Mouse (Mus musculus) limb, embryonic 14.5 days (tissue): ENCODE results near the gene Drc3. TPM values are rescaled to one million over a fixed set of nuclear protein-coding genes. Genes with fewer than 3 reads are reported as not detected.

ENCODE experiments used
- ATAC-seq: fragments of 200-750 bp; cut with Nextera tagmentation; 2 replicates; pipeline ENCODE4 v1.8.0; 2017; ENCODE audit warnings: low read depth, moderate number of reproducible peaks, moderate TSS enrichment; ENCODE audit not compliant: low FRiP score
- DNase-seq: peaks from one replicate; pipeline ENCODE4 v3.0.0-alpha.2; 2015; ENCODE audit warnings: low spot score
- H3K27ac ChIP-seq: fragments of 300-500 bp; sonication (generic); replicated peaks from 2 replicates; pipeline ENCODE4 v1.5.1; 2014; ENCODE audit warnings: low read depth, mild to moderate bottlenecking, low read length, moderate library complexity, mixed read lengths
- H3K27me3 ChIP-seq: fragments of 300-500 bp; sonication (generic); 2 replicates; pipeline ENCODE4 v1.6.1; 2014; ENCODE audit warnings: low read length, mixed read lengths; ENCODE audit not compliant: control insufficient read depth, insufficient read depth
- H3K36me3 ChIP-seq: fragments of 300-500 bp; sonication (generic); 2 replicates; pipeline ENCODE4 v1.6.1; 2014; ENCODE audit warnings: mild to moderate bottlenecking, low read length, moderate library complexity, mixed read lengths; ENCODE audit not compliant: control insufficient read depth, insufficient read depth
- H3K4me1 ChIP-seq: fragments of 300-500 bp; sonication (generic); 2 replicates; pipeline ENCODE4 v1.6.1; 2014; ENCODE audit warnings: antibody characterized with exemption, low read length, mixed read lengths; ENCODE audit not compliant: control insufficient read depth, insufficient read depth
- H3K4me2 ChIP-seq: fragments of 300-500 bp; sonication (generic); replicated peaks from 2 replicates; pipeline ENCODE4 v1.6.1; 2014; ENCODE audit warnings: low read depth, mild to moderate bottlenecking, low read length, moderate library complexity; ENCODE audit not compliant: severe bottlenecking
- H3K4me3 ChIP-seq: fragments of 300-500 bp; sonication (generic); replicated peaks from 2 replicates; pipeline ENCODE4 v1.5.1; 2014; ENCODE audit warnings: low read length
- H3K9ac ChIP-seq: fragments of 300-500 bp; sonication (generic); 2 replicates; pipeline ENCODE4 v1.6.1; 2014; ENCODE audit warnings: mild to moderate bottlenecking, low read depth, low read length, moderate library complexity; ENCODE audit not compliant: severe bottlenecking
- H3K9me3 ChIP-seq: fragments of 300-500 bp; sonication (generic); 2 replicates; pipeline ENCODE4 v1.6.1; 2016; ENCODE audit warnings: low read length; ENCODE audit not compliant: control insufficient read depth
- POLR2A ChIP-seq: fragments of 200-500 bp; IDR thresholded peaks from 2 replicates; pipeline ENCODE4 v1.8.0; 2012; ENCODE audit warnings: inconsistent platforms, mild to moderate bottlenecking, moderate library complexity, borderline replicate concordance; ENCODE audit not compliant: insufficient read depth, insufficient read length; ENCODE audit errors: extremely low read depth
- WGBS: fragments of 180-500 bp; shearing (Covaris S2); extraction: QIAGEN DNeasy Blood & Tissue Kit; methylation state at CpG from one replicate; pipeline ENCODE4 v1.1.7; 2014; 5-methylcytosine and 5-hydroxymethylcytosine counted together
- polyA plus RNA-seq, 2 experiments: library from polyadenylated mRNA; depleted of rRNA in 1 of 2; stranded (reverse) in 1 of 2; unstranded in 1 of 2; fragments of >200 nt; fragmentation: Nextera tagmentation in 1 of 2; extraction: Ambion mirVana in 1 of 2; gene quantifications; 2 replicates each; pipeline versions ENCODE4 v1.2.1 to v1.2.3; 2012 to 2014

Gene Drc3
- polyA plus RNA-seq, 2 experiments: 1.3 to 1.9 TPM

GRCm38 (mm10) chr11:60308061-60308460 lies 45.1 kb upstream of the Drc3 start:
- TF ChIP-seq POLR2A: no peak
- peaks cover 41% of the 10 kb centered on the region for H3K4me1 ChIP-seq

DNA sequence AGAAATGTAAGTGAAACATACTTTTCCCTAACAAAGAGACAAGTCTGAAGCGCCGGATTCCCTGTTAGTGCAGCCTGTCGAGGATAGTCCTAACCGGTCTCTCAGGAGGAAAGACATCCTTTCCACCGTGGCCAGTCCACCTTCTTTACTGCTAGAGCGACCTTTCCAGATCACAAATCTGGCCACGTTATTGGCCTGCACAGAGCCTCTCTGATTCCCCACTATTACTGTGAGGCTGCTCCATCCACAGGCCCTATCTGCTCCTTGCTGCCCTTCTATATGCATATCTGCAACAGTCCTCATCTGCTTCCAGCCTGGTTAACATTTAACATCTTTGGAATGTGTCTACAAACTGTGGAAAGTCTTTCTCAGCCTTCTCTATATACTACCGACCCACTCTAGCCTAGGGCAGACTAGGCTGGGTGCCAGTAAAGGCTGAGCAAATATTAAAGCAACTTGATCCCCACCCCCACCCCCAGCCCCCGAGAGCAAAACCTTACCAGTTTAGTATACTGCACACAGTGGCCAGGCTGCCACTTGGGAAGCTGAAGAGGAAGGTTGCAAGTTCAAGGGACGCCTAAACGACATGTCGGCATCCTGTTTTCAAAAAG lies 44.5 kb upstream of the Drc3 start:
- peak overlapping the region; percentile 65 for H3K27ac ChIP-seq
- H3K9ac ChIP-seq: no peak overlapping the region
- WGBS: 55% methylated on average over 12 of the region's 12 CpGs
- H3K4me3 ChIP-seq: no peak overlapping the region
- peaks cover 41% of the 10 kb centered on the region for H3K4me1 ChIP-seq
- no peak for TF ChIP-seq POLR2A
- H3K36me3 ChIP-seq: no peaks in the 10 kb centered on the region
- H3K4me2 ChIP-seq: no peak overlapping the region
- H3K27me3 ChIP-seq: no peaks in the 10 kb centered on the region
- DNase-seq (peak; percentile 57), ATAC-seq (peak; percentile 38)
- H3K9me3 ChIP-seq: no peaks in the 10 kb centered on the region

More at GRCm38 (mm10) chr11:60308061-60308460, 45.1 kb upstream of the Drc3 start:
- Histone ChIP-seq H3K4me3 (no peak overlapping the region), H3K27me3 (no peaks in the 10 kb centered on the region), H3K36me3 (no peaks in the 10 kb centered on the region), H3K9me3 (no peaks in the 10 kb centered on the region), H3K4me2 (no peak overlapping the region), H3K27ac (peak overlapping the region; percentile 65), H3K9ac (no peak overlapping the region)
- no peak for DNase-seq
- 72% methylated on average over 2 of the region's 2 CpGs for WGBS
- ATAC-seq: no peak

- DNase-seq (no peak), ATAC-seq (no peak)
- Histone ChIP-seq H3K4me2 (no peak overlapping the region), H3K9me3 (no peaks in the 10 kb centered on the region), H3K36me3 (no peaks in the 10 kb centered on the region), H3K27ac (no peak overlapping the region), H3K27me3 (no peaks in the 10 kb centered on the region), H3K4me1 (peaks cover 41% of the 10 kb centered on the region), H3K9ac (no peak overlapping the region), H3K4me3 (no peak overlapping the region)
- TF ChIP-seq POLR2A: no peak
Observed at GRCm38 (mm10) chr11:60309875-60310274, 43.3 kb upstream of the Drc3 start.

DNA sequence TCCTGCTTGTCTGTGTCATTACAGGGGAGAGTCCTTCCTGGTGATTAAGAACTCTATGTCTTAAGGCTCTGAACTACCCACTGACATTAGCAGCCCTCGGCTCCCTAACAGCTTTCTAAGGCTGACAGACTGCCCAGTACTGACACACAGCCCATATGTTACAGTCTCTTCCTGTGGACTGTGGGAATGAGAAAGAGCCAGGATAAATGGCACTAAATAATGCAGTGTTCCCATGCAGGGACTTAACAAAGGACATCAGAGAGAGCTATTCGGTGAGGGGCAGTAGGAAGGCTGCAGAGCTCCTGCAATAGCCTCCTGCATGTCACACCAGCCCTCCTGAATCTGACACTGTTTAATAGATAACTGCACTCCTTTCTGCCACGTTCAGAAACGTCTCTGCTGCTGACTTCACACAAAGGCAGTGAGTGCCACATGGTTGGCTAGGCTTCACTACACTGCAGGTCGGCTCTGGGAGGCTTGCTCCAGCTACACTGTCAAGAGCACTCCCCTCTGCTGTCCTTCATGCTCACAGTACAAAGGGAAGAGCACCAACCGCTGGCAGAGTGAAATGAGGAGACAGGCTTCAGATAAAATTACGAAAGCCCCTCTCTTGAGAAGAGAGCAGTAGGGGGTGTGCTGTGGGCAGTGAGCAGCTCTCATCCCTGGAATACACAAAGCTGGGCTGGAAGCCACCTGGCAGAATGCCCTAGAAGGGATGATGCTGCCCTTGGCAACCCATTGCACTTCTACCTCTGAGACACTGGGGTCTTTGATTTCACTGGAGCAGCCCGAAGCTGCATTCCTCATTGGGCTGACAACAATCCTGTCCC lies 41.9 kb upstream of the Drc3 start:
- Histone ChIP-seq H3K27ac (peak overlapping the region; percentile 74), H3K9me3 (no peaks in the 10 kb centered on the region), H3K4me1 (peaks cover 38% of the 10 kb centered on the region), H3K9ac (0 out of 2 replicates have a peak overlapping the region, but pooled peaks have one; percentile 12), H3K36me3 (no peaks in the 10 kb centered on the region), H3K4me3 (no peak overlapping the region), H3K27me3 (no peaks in the 10 kb centered on the region), H3K4me2 (0 out of 2 replicates have a peak overlapping the region, but pooled peaks have one; percentile 2)
- peak; percentile 54 for ATAC-seq
- no peak for TF ChIP-seq POLR2A
- DNase-seq: peak; percentile 76
- 27% methylated on average over 8 of the region's 8 CpGs for WGBS

- no peaks in the 10 kb centered on the region for H3K36me3 ChIP-seq
- no peak for ATAC-seq
- peaks cover 49% of the 10 kb centered on the region for H3K4me1 ChIP-seq
- H3K27me3 ChIP-seq: no peaks in the 10 kb centered on the region
- 52% methylated on average over 7 of the region's 7 CpGs for WGBS
- no peak for DNase-seq
- H3K4me3 ChIP-seq: no peak overlapping the region
- no peak overlapping the region for H3K4me2 ChIP-seq
- TF ChIP-seq POLR2A: no peak
- no peak overlapping the region for H3K9ac ChIP-seq
- H3K27ac ChIP-seq: no peak overlapping the region
- no peaks in the 10 kb centered on the region for H3K9me3 ChIP-seq
Observed at GRCm38 (mm10) chr11:60316250-60316649, 36.9 kb upstream of the Drc3 start.
